Mouse (Mus musculus): ENCODE results near the gene Lrch4. TPM values are rescaled to one million over a fixed set of nuclear protein-coding genes. Genes with fewer than 3 reads are reported as not detected.
"Not testable (repeated sequence)": the region's sequence is repeated elsewhere in the genome, so short reads cannot be mapped to it uniquely, and the experiment has no call there.

The Lrch4 gene
- total RNA-seq, 2 experiments from 2014 or later = 13.2 to 20.1 TPM

DNA sequence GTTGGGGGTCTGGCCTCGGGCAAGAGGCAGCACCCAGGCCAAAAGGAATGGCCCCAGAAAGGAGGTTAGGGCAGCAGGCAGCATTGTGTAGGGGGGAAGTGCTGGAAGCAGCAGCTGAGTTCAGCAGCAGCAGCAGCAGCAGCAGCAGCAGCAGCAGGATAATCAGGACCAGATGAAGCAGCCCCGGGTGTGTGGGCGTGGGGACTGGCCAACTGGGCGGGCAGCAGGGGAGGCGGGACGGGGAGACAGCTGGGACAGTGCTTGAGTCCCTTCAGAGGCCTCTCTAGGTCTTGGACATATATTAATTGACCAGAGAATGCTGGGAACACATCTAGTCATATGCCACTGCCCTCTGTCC is 17.7 kb upstream of the Lrch4 start:
- DNase-seq (ENCODE audit: low spot score in 2 of 2) = no peak

DNA sequence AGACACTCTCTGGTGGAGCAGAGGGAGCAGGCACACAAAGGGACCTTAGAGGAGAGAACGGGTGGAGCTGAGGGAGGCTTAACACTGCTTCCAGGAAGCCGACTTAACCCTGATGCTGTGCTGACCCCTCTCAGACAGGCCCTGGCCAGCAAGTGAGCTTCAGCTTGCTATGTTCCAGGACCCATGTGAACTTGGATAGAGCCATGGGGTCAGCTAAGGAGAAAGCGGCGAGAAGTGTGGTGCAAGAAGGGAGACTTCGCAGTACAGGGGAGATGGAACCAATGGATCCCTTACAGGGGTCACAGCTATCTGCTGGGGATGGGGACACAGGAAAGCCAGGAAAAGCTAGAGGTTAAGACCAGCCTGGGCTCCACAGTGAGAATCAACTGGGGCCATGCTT is 15.8 kb upstream of the Lrch4 start:
- no peak for DNase-seq (ENCODE audit: low spot score in 2 of 2)

DNA sequence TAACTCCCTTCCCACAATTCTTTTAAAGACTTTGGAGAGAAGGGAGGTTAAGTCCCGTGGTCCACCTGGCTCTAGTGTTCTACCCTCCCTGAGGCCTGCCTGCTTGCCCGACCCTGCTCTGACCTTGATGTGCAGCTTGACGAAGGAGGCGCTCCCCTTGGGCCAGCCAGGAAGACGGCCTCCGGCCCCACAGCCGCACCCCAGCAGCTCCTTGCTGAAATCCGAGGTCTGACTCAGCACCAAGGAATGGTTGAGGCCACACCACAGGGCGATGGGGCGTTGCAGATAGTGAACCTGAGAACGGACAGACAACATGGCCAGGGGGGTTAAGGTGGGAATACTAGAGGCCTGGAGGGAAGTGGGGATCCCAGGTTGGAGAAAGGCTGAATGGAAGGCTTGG is 15.4 kb upstream of the Lrch4 start, which contains the start of gene Pcolce:
Gene Pcolce (minus strand): TSS at position 235 of the 400 bp plus-strand sequence.
- no peak for DNase-seq (ENCODE audit: low spot score in 2 of 2)

DNA sequence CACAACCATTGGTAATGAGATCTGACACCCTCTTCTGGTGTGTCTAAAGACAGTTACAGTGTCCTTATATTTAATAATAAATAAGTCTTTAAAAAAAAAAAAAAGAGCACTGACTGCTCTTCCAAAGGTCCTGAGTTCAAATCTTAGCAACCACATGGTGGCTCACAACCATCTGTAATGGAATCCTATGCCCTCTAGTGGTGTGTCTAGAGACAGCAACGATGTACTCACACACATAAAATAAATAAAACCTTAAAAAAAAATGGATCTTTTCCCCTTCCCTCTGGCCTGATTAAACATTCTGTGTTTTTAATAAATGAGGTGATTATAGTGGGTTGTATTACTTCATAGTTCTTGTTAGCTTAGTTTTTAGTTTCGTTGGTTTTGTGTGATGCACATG is 14.0 kb upstream of the Lrch4 start:
- not testable (repeated sequence) for DNase-seq (ENCODE audit: low spot score in 2 of 2)

DNA sequence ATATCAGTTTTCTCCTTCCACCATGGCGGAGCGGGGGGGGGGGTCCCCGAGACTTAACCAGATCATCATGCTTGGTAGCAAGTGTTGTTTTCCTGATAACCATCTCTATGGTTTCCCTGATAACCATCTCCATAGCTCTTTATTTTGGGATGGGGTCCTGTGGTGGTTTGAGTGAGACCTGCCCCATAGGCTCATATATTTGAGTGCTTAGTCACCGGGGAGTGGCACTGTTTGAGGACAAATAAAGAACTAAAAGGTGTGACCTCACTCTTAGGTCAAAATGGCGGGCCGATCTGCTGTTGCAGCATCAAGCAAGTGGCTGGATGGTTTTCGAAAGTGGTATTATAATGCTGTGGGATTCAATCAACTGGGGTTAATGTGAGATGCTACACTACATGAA is 13.6 kb upstream of the Lrch4 start:
- DNase-seq (ENCODE audit: low spot score in 2 of 2) = no peak

DNA sequence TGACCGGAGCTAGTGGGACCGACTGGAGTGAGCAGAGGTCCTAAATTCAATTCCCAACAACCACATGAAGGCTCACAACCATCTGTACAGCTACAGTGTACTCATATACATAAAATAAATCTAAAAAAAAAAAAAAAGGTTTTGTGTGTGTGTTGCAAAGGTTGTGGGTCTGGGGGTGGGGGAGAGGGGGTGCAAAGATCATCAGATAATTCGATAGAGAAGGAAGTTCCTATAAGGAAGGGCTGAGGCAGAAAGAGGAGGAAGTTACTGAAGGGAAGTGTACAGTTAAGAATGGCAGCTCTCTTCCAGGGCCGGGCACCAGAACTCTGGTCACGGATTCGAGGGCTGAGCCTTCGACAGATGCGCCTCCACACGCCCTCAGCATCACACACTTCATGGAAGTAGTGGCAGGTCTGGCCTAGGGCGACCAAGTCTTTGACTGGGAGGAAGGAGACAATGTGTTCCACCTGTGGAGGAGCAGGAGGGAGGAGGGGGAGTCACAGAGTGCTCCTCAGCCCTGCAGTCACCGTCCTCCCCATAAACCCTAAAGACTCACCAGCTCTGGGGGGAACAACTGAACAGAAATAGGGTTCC is 4.9 kb upstream of the Lrch4 start:
- no peak for DNase-seq (ENCODE audit: low spot score in 2 of 2)

DNA sequence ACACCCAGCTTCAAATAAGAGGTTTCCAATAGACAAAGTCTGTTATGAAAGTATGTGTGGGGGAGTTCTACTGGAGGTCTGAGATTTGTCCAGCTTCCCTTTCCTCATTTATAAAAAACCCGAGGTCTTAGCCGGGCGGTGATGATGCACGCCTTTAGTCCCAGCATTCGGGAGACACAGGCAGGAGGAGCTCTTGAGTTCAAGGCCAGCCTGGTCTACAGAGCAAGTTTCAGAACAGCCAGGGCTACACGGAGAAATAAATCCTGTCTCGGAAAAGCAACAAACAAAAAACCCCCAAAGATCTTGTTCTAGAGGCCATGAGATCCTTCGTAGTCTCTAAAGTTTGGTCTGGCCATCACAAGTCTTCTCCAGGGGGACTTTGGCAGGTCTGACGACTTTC is 930 bp upstream of the Lrch4 start:
- no peak for DNase-seq (ENCODE audit: low spot score in 2 of 2)

DNA sequence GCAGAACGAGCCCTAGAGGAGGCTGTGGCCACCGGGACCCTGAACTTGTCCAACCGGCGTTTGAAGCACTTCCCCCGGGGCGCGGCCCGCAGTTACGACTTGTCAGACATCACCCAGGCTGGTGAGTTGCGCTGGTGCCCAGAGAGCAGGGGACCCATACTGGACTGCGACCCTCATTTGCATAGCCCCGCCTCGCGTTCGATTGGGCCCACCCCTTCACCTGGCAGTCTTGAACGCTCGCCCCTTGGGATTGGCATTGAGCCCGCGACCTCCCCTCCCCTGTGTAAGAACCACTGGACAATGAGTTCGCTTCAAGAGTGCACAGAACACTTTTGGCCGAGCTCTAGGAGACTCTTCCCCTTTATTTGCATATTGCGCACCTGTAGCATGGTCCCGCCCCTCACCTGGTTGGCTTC is 393 bp downstream of the Lrch4 start:
- no peak for DNase-seq (ENCODE audit: low spot score in 2 of 2)

DNA sequence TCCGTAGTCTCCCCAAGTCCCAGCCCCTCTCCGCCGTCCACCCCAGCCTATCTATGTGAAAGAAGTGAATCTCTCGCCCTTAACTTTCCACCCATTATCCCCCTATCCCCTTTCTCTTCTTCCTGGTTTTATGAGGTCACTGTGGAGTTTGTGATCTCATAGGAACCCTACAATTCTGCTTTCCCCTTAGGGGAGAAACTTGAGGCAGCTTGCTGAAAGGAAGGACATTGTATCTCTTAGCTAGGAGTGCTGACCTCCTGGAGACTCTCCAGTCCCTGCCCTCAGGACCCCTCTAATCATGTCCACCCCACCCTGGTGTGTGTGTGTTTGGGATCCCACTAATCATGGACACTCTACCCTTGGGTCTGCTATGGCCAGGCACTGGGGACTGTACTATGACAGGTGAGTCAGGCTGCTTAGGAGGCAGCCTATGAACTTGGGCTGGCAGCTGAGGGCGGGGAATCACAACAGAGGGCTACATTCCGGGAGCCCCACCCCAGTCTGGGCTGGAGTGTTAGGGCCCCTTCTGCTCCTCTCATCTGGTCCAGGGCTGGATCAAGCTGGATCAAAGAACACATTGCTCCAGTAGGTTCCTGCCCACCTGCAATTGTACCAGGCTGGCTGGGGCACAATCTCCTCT is 1.1 kb downstream of the Lrch4 start:
- no peak for DNase-seq (ENCODE audit: low spot score in 2 of 2)

DNA sequence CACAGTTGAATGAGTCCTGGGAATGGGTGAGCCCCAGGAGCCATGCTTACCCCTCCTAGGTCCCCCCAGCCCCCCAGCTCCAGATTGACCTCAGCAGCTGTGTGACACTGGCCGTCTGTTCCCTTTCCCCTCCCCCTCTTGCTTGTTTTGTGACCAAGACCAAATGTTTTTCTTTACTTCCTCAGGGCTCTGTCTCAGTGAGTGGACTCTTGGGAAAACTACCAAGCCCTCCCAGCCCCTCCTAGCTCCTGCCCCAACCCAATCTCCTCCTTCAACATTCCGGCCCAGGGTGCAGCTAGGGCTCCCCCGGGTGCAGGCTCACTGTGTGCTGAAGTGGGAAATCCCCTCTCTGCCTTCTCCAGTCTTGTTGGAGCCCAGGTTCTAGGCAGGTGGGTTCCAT is 1.7 kb downstream of the Lrch4 start:
- DNase-seq (ENCODE audit: low spot score in 2 of 2) = no peak

DNA sequence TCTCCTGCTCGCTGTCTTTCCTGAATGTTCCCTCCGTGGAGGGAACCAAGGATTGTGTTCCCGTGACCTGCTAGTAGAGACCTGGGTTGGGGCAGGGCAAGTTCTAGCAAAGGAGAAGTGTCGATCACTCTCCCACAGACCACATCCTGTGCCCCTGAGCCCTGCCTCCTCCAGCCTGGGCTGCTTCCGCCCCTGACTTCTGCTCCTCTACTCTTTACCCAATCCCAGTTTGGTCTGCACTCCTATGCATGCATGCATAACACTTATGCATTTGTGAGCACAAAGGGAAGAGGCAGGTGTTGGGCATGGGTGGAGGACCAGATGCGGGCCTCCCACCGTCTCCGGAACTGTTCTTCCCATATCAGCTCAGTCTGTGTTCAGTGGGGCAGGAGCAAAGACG is 2.2 kb downstream of the Lrch4 start:
- DNase-seq (ENCODE audit: low spot score in 2 of 2) = no peak

DNA sequence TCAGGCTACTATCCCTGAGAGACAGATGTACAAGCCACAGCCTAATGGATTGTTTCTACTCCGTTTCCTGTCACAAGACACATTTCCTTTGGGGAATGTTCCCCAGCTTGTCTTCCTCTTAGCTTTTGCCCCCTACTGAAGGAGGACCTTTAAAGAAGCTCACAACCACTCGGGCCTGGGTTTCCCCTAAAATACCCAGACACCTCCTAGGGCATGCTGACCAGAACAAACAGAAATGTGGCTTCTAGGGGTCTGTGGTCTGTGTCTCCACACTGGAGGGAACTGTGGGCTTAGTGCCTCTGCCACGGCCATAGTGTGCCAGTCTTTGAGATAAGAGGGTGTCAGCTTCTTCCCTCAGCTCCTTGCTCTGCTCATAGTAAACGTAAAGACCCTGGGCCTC is 2.7 kb downstream of the Lrch4 start:
- DNase-seq (ENCODE audit: low spot score in 2 of 2) = no peak

DNA sequence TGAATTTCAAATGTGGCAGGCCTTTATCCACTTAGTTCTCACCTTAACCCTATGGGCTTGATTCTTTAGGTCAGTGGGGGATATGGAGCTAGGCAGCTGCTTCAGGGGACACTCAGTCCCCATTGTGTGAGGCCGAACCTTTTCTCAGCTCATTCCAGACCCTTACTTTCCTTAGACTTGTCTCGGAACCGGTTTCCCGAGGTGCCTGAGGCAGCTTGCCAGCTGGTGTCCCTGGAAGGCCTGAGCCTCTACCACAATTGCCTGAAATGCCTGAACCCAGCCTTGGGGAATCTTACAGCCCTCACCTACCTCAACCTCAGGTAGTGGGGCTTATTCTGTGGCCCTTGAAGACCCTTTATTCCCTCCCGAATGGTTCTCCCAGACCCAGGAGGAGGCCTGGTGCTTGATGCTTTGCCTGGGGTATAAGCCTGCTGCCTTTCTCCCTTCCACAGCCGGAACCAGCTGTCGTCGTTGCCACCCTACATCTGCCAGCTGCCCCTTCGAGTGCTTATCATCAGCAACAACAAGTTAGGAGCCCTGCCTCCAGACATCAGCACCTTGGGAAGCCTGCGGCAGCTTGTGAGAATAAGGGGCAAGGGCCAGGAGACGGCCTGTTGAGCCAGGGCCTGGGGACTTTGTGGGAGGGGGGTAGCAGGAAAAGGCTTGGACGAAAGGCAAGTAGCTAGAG is 4.6 kb downstream of the Lrch4 start:
- DNase-seq (ENCODE audit: low spot score in 2 of 2) = no peak

DNA sequence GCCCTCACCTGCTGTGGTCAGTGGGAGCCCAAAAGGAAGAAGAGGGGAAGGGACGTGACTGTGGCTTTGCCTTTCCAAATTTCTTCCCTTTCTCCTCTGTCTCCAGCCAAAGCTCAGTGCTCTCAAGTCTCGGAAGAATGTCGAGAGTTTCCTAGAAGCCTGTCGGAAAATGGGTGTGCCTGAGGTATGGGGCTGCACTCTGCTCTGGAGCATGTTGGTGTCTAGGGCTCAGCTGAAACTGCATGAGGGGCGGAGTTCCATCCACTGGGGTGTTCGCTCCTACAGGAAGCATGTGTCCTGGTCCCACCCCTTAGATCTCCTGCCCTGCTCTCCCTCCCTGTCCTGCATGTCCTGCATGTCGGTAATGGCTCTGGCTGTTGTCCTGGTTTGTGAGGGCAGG is 10.6 kb downstream of the Lrch4 start:
- no peak for DNase-seq (ENCODE audit: low spot score in 2 of 2)

DNA sequence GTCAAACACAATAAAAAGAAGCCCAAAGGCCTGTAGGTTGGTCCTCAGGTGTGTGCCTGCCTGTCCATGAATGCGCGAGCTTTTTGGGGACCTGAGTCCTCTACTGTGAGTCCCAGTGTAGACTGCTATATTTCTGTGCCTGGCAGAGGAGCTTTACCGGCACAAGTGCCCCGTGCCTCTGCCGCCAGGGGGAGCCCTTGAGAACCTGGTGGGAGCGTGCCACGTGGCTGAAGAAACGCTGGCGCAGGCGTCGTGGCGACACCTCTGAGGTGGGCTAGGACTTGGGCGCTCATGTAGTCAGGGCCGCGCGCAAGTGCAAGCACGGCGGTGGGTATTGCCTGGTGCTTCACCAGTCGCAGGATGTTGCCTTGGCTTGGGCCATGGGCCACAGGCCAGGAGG is 12.1 kb downstream of the Lrch4 start, which contains the start of gene Sap25:
Gene Sap25 (plus strand): TSS at position 281 of the 400 bp plus-strand sequence.
- DNase-seq (ENCODE audit: low spot score in 2 of 2) = no peak

DNA sequence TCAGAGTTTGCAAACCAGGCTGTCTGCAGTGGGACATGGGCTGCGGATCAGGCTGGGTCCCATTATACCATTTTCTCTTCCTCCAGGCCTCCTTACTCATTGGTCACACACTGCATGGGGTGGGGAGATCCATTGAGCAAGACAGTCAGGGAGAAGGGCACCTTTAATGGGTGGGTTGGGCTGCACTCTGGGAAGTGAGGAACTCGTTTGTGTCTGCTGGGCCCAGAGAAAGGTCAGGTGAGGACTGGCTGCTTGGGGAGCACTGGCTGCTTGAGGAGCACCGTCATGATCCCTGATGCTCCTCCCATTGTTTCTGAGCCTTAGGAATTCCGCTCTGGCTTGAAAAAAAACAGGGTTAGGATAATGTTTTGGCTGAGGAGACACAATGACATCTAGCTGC is 14.0 kb downstream of the Lrch4 start:
- DNase-seq (ENCODE audit: low spot score in 2 of 2) = no peak

DNA sequence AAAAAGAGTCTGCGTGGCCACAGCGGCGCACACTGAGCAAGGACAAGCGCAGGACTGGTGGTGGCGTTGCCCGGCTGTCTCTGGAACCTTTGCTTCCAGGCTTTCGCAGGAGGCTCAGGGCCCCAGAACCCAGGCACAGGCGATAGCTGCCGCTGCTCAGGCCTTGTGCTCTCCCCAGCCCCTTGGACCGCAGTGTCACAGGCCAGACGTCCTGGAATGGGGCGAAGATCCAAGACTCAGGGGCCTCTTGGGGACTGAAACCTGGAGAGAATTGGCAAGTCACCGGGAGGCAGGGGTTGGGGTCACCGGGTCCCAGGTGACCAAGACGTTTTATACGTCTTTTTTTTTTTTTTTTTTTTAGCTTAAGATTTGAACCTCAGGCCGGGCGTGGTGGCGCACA is 15.6 kb downstream of the Lrch4 start:
- no peak for DNase-seq (ENCODE audit: low spot score in 2 of 2)

DNA sequence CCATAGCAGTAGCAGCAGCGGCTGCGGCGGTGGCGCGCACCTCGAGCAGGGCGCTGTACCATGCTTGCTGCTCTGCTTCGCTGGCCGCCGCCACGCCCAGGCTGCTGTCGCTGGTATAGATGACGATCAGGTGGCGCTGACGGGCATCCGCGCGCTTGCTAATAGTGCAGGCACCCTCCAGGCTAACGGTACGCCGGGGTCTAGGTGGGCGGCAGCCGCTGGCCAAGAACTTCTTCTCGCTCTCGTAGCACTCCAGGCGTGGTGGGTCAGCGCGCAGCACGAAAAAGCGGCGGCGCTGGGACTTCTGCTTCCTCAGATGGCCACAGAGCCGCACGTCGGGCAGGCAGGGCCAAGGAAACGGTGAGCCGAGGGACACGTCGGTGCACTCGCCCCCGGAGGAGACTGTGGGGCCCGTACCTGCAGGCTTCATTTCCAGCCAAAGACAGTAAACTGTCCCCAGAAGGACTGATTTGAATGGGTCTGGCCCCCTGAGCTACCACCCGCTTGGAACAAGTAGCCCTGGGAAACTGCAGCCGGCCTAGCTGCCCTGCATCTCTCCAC is 16.2 kb downstream of the Lrch4 start:
- no peak for DNase-seq (ENCODE audit: low spot score in 2 of 2)

DNA sequence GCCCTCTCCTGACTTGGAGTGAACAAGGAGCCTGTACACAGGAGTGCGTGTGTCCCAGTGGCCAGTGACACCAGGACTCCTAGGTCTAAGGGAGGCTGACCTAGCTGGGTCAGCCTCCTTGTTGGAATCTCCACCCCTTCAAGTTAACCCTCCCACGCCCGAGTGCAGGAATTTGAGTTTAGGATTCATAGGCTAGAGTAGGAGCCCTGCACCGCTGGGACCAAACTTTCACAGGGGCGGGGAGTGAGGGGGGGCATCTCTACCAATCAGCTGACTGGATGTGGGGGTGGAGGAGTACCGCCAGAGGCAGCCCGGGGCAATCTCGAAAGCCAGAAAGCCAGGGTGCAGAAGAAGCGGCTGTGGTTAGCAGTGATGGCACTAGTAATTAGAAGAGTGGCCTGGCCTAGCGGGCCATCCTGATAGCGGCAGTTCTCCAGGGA is 16.8 kb downstream of the Lrch4 start, which contains the start of gene Irs3:
Gene Irs3 (minus strand): TSS at position 63 of the 440 bp plus-strand sequence.
- no peak for DNase-seq (ENCODE audit: low spot score in 2 of 2)

DNA sequence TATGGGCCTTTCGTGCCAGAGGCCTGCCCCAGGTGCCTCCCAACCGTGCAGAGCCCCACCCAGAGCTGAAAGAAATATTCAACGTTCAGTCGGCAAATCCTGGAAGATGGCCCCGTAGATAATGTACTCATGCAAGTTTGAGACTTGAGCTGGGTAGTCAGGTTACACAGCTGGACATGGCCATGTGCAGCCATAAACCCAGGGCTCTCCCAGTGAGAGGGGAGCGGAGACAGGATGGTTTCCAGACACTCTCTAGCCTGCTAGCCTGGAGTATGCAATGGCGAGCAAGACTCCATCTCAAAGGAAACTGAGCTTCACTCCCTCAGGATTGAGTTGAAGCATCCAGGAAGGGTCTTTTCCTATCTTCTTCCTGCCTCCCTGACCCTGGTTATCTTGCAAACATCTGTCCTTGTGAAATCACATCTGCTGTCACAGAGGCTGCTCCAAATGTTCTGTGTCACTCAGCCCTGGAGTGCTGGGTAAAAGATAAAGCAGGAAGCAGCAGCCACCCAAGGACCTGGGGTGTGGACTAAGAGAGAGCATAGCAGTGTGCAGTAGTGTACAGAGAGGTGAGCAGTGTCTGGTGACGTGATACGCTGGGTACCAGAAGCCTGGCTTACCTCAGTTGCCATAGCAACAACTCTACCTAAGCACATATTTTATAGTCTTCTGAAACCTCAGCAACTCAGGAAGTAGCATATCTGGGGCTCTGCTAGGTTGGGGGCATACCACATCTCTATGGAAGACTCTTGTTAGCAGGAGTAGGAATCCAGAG is 19.1 kb downstream of the Lrch4 start:
- DNase-seq (ENCODE audit: low spot score in 2 of 2) = no peak

DNA sequence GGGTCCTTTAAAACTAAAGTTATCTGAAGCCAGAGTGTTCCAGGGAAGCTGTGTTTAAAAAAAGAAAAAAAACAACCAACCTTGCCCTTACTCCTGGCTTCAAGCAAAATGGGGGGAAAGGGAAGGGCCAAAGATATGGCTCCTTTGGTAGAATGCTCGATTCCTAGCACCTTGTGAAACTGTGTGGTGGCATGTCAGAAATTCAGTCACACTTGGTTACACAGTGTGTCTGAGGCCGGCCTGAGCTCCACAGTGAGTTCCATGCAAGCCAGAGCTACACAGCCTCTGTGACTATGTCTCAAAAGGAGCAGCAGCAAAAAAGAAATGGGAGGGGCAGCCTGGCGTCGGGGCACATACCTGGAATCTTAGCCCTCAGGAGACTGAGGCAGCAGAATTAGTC is 20.3 kb downstream of the Lrch4 start:
- DNase-seq (ENCODE audit: low spot score in 2 of 2) = no peak
